Mouse (Mus musculus) C2C12 (cell line): Measurements from ENCODE around the gene Diaph3.

Source experiments
- CEBPB ChIP-seq: IDR thresholded peaks from one replicate; pipeline ENCODE4 v1.6.1; 2011; ENCODE audit warnings: low read depth, mild to moderate bottlenecking, control low read depth, moderate library complexity
- CTCF ChIP-seq: IDR thresholded peaks from one replicate; pipeline ENCODE4 v1.5.1; 2011; ENCODE audit not compliant: control insufficient read depth, insufficient read depth, insufficient read length
- FOSL1 ChIP-seq: IDR thresholded peaks from one replicate; pipeline ENCODE4 v1.8.0; 2011; ENCODE audit warnings: mild to moderate bottlenecking, low read length; ENCODE audit not compliant: poor library complexity, insufficient read depth, severe bottlenecking
- MAX ChIP-seq: IDR thresholded peaks from one replicate; pipeline ENCODE4 v1.6.1; 2011; ENCODE audit warnings: mild to moderate bottlenecking, control low read depth
- MYOD1 ChIP-seq: IDR thresholded peaks from one replicate; pipeline ENCODE4 v1.6.1; 2011; ENCODE audit warnings: low read depth; ENCODE audit not compliant: control insufficient read depth, insufficient read length
- MYOG ChIP-seq: IDR thresholded peaks from one replicate; pipeline ENCODE4 v1.6.1; 2011; ENCODE audit not compliant: control insufficient read depth, insufficient read length; ENCODE audit errors: extremely low read depth
- USF1 ChIP-seq: IDR thresholded peaks from one replicate; pipeline ENCODE4 v1.6.1; 2011; ENCODE audit warnings: low read depth, mild to moderate bottlenecking, control low read depth, moderate library complexity

DNA sequence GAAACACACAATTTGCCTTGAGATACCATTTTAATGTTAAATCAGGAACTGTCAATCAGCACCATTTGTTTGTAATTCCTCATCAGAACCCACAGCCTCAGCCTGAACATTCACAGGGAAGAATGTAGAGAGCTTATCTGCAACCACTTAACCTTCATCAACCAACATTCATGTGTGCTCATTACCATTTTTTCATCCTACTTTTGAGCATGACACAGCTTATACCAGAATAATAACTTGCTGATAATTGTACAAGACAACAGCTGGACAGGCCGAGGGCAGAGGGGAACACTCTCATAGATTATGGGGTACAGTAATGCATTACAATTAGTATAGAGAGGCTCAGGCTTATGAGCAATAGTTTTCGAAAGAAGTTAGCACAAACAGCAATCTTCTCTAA, 203.1 kb downstream of the Diaph3 start:
- TF ChIP-seq CTCF, result no peak
- TF ChIP-seq MYOG, result no peak
- TF ChIP-seq FOSL1, result no peak
- TF ChIP-seq USF1, result no peak
- no peak for TF ChIP-seq CEBPB
- no peak for TF ChIP-seq MAX
- no peak for TF ChIP-seq MYOD1
